Mouse (Mus musculus) frontal cortex, adult (tissue): ENCODE results near the gene Esrra.
A peak's percentile ranks its signal among the peaks of the same experiment; 100 is the strongest.

Source experiments
- ATAC-seq: cut with Nextera tagmentation; 2 replicates; pipeline ENCODE4 v1.9.2; 2017; ENCODE audit warnings: mild to moderate bottlenecking, moderate library complexity, mixed read lengths; ENCODE audit not compliant: low TSS enrichment

The Esrra gene

DNA sequence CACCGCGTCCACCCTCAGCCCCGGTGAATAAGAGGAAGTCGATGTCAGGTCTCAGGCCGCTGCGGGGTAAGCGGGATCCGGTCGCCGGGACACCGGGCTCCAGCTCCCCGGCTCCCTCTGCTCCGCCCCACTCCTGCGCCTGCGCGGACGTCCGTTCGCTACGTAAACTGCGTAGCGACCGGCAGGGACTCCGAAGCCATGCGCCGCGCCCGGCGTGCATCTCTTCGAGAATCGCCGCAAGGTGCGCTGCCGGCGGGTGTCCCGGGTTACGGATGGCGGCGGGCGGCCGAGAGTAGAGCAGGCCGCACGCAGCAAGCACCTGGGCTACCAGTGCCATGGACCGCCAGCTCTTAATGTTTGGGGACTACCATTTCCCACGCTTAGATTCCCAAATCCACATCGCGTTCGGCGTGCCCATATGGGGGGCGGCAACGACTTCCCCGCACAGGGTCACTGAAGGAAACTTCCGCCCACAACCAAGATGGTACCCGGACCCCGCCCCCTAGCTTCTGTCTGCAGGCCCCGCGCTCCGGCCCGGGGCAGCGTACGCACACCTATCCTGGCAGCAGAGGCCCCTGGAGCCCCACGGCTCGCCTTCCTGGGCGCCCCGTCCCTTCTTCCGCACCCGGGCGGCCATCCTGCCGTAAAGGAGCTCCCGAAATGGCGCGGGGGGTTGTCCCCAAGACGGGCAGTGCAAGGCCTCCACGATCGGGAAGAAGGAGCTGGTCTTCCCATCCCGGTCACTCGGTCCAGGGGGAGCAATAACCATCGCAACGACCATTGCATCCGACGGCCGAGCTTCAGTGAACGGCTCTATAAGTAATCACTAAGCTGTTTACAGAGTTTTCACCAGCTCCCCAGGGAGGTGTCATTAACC, 20.0 kb upstream of the Esrra start, which contains the start of gene Bad:
Bad (plus strand) TSS at position 490 of the 877 bp plus-strand sequence.
- peak; percentile 58 for ATAC-seq

DNA sequence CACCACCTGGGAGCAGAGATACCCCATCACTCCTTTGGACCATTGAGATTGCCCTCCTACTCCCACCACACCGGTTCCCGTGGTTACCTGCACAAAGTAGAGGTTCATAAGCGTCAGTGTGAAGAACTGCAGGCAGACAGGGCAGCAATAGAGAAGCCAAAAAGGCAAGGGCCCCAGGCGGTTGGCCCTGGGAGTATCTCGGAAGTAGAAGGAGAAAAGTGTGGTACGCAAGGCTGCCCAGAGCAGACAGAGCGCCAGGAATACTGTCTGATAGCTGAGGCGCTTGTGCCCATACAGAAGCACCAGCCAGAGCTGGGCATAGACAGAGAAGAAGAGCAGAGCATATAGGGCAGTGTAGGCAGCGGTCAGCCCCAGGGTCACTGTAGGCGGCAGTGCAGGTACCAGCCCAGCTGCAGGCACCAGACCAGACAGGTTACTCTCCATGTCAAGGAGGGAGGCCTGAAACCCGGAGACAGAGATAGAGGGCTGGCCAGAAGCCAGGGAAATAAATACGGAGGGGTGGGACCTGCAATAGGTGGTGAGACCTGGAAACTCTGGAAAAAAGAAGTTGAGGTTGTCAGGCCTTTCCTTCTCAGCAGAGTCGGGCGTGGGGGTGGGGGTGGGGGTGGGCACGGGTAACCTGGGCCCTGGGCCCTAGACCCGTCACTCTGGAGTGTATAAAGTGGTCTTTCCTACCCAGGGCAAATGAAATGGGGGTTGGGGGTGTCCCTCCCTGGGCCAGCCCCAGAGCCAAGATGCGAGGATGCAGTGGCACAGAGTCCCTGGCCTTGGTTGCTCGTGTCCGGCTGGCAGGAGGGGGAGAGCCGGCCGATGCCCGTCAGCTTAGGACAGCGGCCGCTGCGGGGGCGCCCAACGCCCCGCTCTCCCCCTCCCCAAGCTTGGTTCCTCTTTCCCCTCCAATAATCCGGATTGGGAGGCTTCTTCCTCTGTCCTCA, 19.1 kb upstream of the Esrra start:
- ATAC-seq, result no peak

DNA sequence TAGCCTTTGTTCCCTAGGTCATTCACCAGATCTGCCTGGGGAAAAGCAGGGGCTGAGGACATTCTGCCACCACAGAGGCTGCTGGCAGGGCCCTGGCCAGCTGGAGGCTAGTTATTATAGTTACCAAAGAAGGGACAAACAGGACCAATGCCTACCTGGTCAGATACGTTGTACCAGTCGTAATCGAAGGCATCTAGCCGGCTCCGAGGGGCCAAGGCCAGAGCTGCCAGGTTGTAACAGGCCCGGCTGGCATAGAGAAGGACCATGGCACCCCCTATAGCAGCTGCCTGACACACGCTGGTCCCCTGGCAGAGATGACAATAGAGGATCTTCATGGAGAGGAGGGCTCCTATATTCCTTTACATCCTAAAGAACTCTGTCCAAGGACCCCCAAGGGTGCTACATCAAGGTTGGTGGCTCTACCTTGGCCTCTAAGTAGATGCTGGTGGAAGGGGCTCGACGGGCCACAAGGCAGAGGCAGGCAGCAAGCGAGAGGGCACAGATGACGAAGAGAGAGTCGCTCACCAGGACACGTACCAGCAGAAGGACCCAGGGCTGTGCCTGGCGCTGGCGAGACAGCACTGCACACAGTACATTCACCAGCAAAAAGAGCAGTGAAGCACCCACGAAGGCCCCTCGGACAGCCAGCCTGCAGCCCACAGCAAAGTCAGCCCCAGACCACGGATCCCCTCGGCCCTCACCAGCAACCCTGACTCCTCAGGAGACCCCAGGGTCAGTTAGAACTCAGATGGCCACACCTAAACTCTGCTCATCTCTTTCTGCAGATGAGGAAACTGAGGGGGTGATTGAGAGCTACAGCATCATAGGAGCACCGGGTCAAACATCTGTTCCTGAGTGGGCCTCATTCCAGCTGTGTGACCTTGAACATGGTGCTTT, 17.7 kb upstream of the Esrra start:
- no peak for ATAC-seq

- no peak for ATAC-seq
Measured at GRCm38 (mm10) chr19:6937541-6938465, 16.2 kb upstream of the Esrra start.

DNA sequence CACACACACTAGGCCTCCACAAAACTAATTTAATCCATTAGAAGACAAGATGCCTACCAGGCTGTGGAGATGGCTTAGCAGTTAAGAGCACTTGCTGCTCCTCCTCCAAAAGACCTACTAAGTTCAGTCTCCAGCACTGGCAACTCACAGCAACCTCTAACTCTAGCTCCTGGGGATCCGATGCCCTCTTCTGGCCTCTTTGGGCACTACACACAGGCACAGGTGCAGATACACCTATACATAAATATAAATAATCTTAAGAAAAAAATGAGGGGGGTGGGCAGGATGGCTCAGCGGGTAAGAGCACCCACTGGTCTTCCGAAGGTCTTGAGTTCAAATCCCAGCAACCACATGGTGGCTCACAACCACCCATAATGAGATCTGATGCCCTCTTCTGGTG, 14.7 kb upstream of the Esrra start:
- no peak for ATAC-seq

DNA sequence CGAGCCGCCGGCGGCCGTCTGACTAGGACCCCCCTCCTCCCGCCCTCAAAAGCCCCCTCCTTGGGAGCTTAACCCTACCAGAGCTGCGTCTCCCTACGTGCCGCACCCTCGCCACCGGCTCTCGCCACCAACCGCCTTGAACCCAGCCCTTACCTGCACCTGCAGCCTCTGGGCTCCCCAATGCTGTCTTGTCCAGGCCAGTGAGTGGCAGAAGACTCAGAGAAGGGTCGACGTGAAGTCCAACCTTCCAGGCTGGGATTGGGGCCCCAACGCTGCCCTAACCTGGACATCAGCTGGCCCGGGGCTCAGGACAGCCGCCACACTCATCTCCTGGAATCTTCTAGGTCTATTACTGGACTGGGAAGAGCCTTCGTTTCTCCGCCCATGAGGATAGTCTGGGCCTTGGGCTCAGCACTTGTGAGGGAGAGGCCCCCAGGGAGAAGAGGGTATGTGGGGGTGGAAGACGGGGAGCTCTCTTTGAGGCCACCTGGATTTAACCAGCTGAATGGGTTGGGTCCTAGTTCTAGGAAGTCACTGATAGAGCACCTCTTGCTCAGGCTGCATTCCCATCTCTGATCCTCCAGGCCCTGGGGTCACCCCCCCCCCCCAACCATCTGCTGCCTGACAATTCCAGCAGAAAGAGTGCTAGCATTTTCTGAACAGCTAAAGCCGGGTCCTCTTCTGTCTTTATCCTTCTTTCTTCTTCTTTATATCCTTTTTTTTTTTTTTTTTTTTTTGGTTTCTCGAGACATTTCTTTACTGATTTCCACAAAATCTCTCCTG, 12.8 kb upstream of the Esrra start, which contains the start of gene Kcnk4:
Kcnk4 (minus strand) TSS at position 321 of the 783 bp plus-strand sequence.
- ATAC-seq, result 0 out of 2 replicates have a peak, but pooled peaks have one; percentile 3

DNA sequence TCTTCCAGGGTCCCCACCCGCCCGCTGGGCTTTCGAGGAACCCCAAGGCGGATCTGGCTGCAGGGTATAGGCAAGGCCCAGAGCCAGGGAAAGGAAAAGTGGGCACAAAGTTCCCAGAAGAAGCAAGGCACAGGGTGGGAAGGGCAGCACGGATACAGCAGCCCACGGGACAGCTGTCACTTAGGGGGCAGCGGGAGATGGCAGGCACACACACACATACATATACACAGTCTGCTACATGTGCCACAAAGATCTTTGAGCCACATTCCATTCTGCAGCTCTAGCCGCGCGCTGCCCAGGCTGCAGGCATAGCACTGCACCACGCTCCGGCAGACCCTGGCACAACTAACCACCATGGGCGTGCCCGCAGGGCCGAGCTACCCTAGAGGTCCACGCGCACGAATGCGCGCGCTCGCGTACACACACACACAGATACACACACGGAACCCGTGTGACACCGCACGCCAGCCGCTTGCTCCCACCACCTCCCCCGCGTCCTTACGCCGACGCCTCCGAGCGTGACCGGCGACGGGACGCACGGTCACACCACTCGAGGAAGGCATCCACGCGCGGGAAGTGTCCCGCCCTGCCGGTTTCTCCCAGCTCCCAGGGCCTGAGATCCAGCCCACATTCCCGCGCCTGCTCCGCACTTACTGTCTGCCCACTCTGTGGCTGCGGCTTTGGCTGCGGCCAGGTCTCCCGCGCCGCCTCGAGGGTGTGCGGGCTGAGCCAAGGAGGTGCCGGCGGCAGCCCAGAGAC, 12.0 kb upstream of the Esrra start:
- ATAC-seq, result peak; percentile 38

- peak; percentile 60 for ATAC-seq
Measured at GRCm38 (mm10) chr19:6933102-6933435, 11.5 kb upstream of the Esrra start.

GRCm38 (mm10) chr19:6932018-6932417, 10.4 kb upstream of the Esrra start:
- no peak for ATAC-seq

DNA sequence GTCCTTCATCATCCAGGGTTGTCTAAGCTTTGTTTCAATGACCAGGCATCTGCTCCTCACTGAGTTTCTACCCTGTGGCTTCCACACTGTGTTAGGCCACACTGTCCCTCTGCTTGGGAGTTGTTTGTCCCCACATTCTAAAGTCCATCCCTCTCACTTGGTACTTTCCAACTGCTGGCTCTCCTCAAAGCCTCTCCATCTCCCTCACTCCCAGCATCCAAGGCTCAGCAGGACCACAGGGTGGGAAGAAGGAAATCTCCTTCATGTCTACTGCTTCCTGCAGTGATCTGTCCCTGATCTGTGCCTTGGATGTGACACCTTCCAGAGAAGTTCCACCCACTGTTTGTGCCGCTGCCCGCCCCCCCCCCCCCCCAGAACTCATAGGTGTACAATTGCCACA, 9.4 kb upstream of the Esrra start:
- ATAC-seq, result no peak

DNA sequence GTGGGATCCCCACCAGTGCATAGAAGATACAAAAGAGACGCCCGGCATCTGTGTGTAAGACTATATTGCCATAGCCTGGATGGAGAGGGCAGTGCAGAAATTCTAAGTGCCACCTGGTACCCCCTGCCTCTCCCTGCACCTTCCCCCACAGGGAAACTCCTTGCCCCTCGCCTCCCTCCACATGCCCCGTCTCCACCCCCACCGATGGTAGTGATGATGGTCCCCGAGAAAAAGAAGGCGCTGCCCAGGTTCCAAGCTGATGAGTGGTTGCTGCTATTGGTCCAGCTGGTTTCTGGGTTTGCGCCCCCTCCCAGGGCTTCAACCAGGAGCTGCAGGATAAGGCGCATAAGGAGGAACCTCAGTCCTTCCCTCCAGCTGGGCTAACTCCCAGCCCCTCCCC, 6.5 kb upstream of the Esrra start:
- no peak for ATAC-seq

- ATAC-seq, result no peak
Measured at GRCm38 (mm10) chr19:6926559-6927255, 5.1 kb upstream of the Esrra start.

DNA sequence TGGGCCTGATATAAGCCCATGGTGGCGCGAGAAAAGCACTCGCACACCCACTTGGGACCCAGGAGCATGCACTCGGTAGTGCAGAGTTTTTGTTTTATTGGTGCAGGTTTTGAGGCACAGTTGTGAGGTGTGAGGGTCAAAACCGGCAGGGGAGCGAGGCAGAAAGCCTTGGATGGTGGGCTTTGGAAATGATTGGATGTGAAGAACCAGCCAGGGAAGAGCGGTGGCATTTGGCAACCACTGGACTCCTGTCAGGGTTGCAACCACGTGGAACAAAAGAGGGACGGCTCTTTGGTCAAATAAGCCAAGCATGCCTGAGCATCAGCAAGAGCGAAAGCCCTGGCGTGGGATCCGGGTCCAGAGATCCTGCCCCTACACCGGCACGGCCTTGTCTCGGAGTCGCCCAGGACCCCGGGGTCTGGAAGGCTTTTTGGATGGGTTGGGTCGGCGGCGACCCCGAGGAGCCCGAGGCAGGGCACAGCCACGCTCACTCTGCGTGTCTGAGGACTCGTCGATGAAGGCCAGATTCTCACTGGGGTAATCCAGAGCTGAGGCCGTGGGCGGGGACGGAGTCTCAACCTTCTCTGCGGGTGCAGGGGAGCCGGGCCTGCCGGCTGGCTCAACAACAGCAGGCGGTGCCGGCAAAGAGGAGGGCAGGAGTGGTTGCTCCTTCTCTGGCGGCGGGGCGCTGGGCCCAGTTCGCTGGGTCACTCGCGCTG, 4.2 kb upstream of the Esrra start:
- no peak for ATAC-seq

- no peak for ATAC-seq
Measured at GRCm38 (mm10) chr19:6925307-6925573, 3.6 kb upstream of the Esrra start, which contains the start of gene Catsperz. Gene Catsperz, minus strand, starts transcription at chr19:6925380.

DNA sequence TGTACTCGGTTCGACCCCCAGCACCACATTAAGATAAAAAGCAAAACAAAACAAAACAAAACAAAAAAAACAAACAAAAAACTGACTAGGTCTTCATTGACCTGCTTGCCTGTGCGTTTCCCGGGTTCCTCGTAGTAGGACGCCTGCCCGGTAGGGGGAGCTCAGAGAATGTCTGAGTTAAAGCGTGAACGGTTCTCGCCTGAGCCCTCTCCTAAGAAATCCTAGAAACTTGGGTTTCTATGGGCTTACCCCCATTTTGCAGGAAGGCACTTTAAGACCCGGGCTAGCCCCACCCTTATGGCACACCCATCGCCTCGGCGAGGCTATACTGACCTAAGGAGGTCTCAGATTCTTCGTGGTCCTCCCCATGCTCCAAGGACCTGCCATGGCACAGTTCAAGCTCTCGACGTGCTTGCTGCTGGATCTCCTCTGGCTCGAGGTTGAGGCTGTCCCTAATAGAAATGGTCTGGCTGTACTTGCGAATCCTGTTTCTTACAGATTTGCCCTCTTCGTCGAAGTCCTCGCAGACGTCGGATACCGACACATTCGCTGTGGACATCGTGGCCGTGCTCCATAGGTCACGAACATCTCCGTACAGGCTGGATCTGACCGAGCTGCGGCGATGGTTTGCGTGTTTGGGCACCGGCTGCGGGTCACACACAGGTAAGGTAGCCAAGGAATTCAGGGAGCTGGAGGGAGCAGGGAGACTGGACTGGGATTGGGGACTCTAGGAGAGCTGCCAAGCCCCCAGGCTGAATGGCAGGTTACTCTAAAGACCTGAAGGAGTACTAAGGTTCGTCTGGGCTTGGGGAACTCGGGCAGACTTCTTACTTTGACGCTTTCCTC, 3.1 kb upstream of the Esrra start:
- no peak for ATAC-seq

- ATAC-seq, result no peak
Measured at GRCm38 (mm10) chr19:6922901-6923735, 1.5 kb upstream of the Esrra start.
